Mouse (Mus musculus): ENCODE results near the gene Sorl1.

DNA sequence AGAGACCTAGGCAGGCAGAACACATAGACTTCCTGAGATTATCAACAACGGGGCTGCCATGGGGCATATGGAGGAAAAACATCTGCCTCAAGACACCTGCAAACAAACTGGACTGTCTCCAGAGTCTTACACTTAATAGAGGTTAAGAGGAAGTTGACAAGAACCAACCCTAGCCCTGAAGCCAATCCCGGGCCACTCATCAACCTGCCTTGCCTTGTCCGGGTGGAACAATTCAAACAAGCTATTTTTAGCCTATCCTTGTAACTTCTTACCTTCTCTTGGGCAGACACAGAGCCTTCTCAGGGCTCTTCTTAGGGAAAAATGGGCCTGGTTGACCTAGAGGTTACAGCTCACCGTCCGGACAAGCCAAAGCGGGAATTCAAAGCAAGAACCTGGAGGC is 22.1 kb downstream of the Sorl1 start:
- TF ChIP-seq GATA1 (IDR thresholded peaks at IDR 0.05; ENCODE audit: low read length): no peak
- TF ChIP-seq TAL1 (IDR thresholded peaks at IDR 0.05; ENCODE audit: low read length): no peak
